ENCODE assay signal across 24 mouse cellular contexts in the genomic region with DNA sequence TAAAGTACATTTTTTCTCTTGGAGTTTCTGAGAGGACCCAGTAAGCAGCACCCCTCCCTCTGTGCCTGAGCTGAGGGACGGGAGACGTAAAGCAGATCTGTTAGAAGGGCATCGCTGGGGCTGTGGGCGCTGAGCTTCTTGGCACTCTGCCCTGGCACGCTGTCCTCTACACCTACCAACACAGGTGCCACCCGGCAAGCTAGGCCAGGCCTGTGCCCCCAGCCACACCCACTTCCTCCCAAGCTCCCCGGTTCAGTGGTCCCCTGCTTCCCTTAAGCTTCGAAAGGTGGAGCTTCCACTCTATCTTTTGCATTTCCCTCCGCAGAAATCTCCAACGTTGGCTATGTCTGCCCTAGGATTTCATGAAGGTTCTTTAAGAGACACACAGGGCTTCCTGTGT.
"Had no signal": no experiment of that assay in that cellular context is flagged by ENCODE, and none has a peak within 500 bp of the region (broad histone marks: within the 10 kb centered on the region; RNA-seq: fewer than 3 reads in every experiment).

No protein-coding gene starts in this region.

- H3K4me2 ChIP-seq: heart, embryonic 12.5 days; hindbrain, embryonic 13.5 days; hindbrain, embryonic 15.5 days; kidney, embryonic 15.5 days; limb, embryonic 13.5 days; limb, embryonic 15.5 days had no signal

- H3K4me3 ChIP-seq: gastrocnemius, adult 2 months; heart, adult 2 months; heart, embryonic 12.5 days; hindbrain, embryonic 10.5 days; hindbrain, embryonic 13.5 days; hindbrain, embryonic 15.5 days; kidney, embryonic 15.5 days; limb, embryonic 13.5 days; limb, embryonic 15.5 days had no signal

- DNase-seq: gastrocnemius, adult 2 months; gastrocnemius, postnatal 10 days; gastrocnemius, postnatal 25 days; heart, postnatal 10 days; heart, postnatal 4 days; kidney, adult 11 months; kidney, adult 2 months; kidney, adult 9 months; kidney, postnatal 14 days; kidney, postnatal 36 days; layer of hippocampus, adult 9-11 months; layer of hippocampus, postnatal 36 days; left cerebral cortex, postnatal 4 days had no signal

- H3K27me3 ChIP-seq: heart, embryonic 12.5 days; hindbrain, embryonic 13.5 days; hindbrain, embryonic 15.5 days; kidney, embryonic 15.5 days; limb, embryonic 13.5 days; limb, embryonic 15.5 days had no signal

- H3K27ac ChIP-seq: gastrocnemius, adult 2 months; heart, adult 2 months; hindbrain, embryonic 10.5 days; hindbrain, embryonic 13.5 days; hindbrain, embryonic 15.5 days; hindbrain, postnatal 0 days; kidney, embryonic 15.5 days; kidney, postnatal 0 days; limb, embryonic 13.5 days; limb, embryonic 15.5 days had no signal

- H3K9ac ChIP-seq: heart, embryonic 12.5 days; hindbrain, embryonic 13.5 days; hindbrain, embryonic 15.5 days; kidney, embryonic 15.5 days; limb, embryonic 13.5 days; limb, embryonic 15.5 days had no signal

- ATAC-seq: hindbrain, postnatal 0 days; intestine, embryonic 16.5 days had no signal

- H3K9me3 ChIP-seq: heart, embryonic 12.5 days; hindbrain, embryonic 10.5 days; hindbrain, embryonic 13.5 days; hindbrain, embryonic 15.5 days; kidney, embryonic 15.5 days; limb, embryonic 13.5 days; limb, embryonic 15.5 days had no signal
